8 mouse cellular contexts compared by ENCODE assay signal in the genomic region with DNA sequence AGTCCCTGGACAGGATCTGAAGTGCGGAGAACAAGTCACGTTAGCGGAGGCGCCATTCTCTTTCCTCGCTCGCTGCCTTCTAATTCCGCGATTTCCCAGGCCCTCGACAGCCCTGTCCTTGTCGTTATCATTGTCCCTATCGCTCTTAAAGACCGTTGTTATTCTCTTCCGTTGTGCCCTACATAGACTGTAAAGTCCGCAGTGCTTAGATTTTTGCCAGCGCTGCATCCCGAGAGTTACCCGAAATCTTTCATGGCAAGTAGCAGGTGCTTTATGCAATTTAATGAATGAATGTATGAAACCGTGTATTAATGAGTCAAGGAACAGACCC. TPM values are rescaled to one million over a fixed set of nuclear protein-coding genes. Genes with fewer than 3 reads are reported as not detected.
DNase-seq lines count a peak whose midpoint lies in the region; ATAC-seq and TF ChIP-seq lines count a peak whose summit lies in the region.

No protein-coding gene starts in this region.

- no peak for DNase-seq in layer of hippocampus, adult 2 months (ENCODE audit: low spot score in 2 of 2)
- no peak for DNase-seq in layer of hippocampus, adult 9-10 months (ENCODE audit: low spot score)
- no peak for DNase-seq in limb, embryonic 10.5 days (ENCODE audit: low spot score)
- no peak for DNase-seq in urinary bladder, postnatal 10 days (ENCODE audit: low spot score)
- no peak for DNase-seq in left cerebral cortex, postnatal 36 days (ENCODE audit: low spot score in 2 of 2)

- H3K4me2 ChIP-seq in embryonic facial prominence, embryonic 13.5 days = peak overlapping the region; percentile 83
- H3K4me2 ChIP-seq in neural tube, embryonic 13.5 days = peak overlapping the region; percentile 99

- H3K4me3 ChIP-seq in layer of hippocampus, adult 2 months = peak overlapping the region; percentile 93
- peak overlapping the region; percentile 93 for H3K4me3 ChIP-seq in embryonic facial prominence, embryonic 13.5 days
- peak overlapping the region; percentile 98 for H3K4me3 ChIP-seq in limb, embryonic 10.5 days
- H3K4me3 ChIP-seq in neural tube, embryonic 13.5 days = peak overlapping the region; percentile 93

- peaks cover 15% of the 10 kb centered on the region for H3K4me1 ChIP-seq in embryonic facial prominence, embryonic 13.5 days
- peaks cover 21% of the 10 kb centered on the region for H3K4me1 ChIP-seq in limb, embryonic 10.5 days
- H3K4me1 ChIP-seq in neural tube, embryonic 13.5 days (replicated peaks) = peaks cover 22% of the 10 kb centered on the region

- no peaks in the 10 kb centered on the region for H3K9me3 ChIP-seq in embryonic facial prominence, embryonic 13.5 days
- no peaks in the 10 kb centered on the region for H3K9me3 ChIP-seq in limb, embryonic 10.5 days (replicated peaks)
- no peaks in the 10 kb centered on the region for H3K9me3 ChIP-seq in neural tube, embryonic 13.5 days

- no peaks in the 10 kb centered on the region for H3K27me3 ChIP-seq in embryonic facial prominence, embryonic 13.5 days
- H3K27me3 ChIP-seq in limb, embryonic 10.5 days (ENCODE audit: low read depth, poor library complexity, severe bottlenecking) = no peaks in the 10 kb centered on the region
- H3K27me3 ChIP-seq in neural tube, embryonic 13.5 days = no peaks in the 10 kb centered on the region

- peaks cover 21% of the 10 kb centered on the region for H3K36me3 ChIP-seq in embryonic facial prominence, embryonic 13.5 days
- H3K36me3 ChIP-seq in limb, embryonic 10.5 days = peaks cover 31% of the 10 kb centered on the region
- H3K36me3 ChIP-seq in neural tube, embryonic 13.5 days = peaks cover 25% of the 10 kb centered on the region

- WGBS in embryonic facial prominence, embryonic 13.5 days = under 1% methylated on average over 18 of the region's 18 CpGs
- 2% methylated on average over 18 of the region's 18 CpGs for WGBS in limb, embryonic 10.5 days
- 1% methylated on average over 18 of the region's 18 CpGs for WGBS in neural tube, embryonic 13.5 days

- peak overlapping the region; percentile 93 for H3K27ac ChIP-seq in layer of hippocampus, adult 2 months
- H3K27ac ChIP-seq in embryonic facial prominence, embryonic 13.5 days = peak overlapping the region; percentile 77
- peak overlapping the region; percentile 83 for H3K27ac ChIP-seq in limb, embryonic 10.5 days
- H3K27ac ChIP-seq in neural tube, embryonic 13.5 days (replicated peaks) = peak overlapping the region; percentile 90

- no peak for TF ChIP-seq CTCF in layer of hippocampus, adult 2 months (conservative IDR thresholded peaks at IDR 0.05)

- intact Hi-C loops in left cerebral cortex, postnatal 36 days (cut with DNase I) = no loop called here

- no peak for ATAC-seq in embryonic facial prominence, embryonic 13.5 days (ENCODE audit: insufficient number of reproducible peaks, insufficient read depth, low FRiP score, low TSS enrichment, low read depth)
- peak; percentile 54 for ATAC-seq in neural tube, embryonic 13.5 days (ENCODE audit: low read depth)
- no peak for ATAC-seq in monocyte, adult 5-6 weeks (replicated peaks; ENCODE audit: insufficient number of reproducible peaks, low FRiP score, low TSS enrichment, poor library complexity, severe bottlenecking)

- peak overlapping the region; percentile 90 for H3K9ac ChIP-seq in embryonic facial prominence, embryonic 13.5 days
- peak overlapping the region; percentile 73 for H3K9ac ChIP-seq in neural tube, embryonic 13.5 days

RNA-seq across cellular contexts. Expression of gene Cox6a1, which starts 0.4 kb away (rescaled TPM):
- total RNA-seq in layer of hippocampus, adult 2 months (2021) = 100 to 1,000 TPM; 685 to 700 TPM
- 786 and 801 TPM in 2 replicates for polyA plus RNA-seq in embryonic facial prominence, embryonic 13.5 days (2015; fragmentation: Nextera tagmentation; extraction: Ambion mirVana)
- polyA plus RNA-seq in limb, embryonic 10.5 days (2016; fragmentation: Nextera tagmentation; extraction: Ambion mirVana) = 718 and 743 TPM in 2 replicates
- 1,130 and 1,174 TPM in 2 replicates for polyA plus RNA-seq in neural tube, embryonic 13.5 days (2015; fragmentation: Nextera tagmentation; extraction: Ambion mirVana)
- total RNA-seq in left cerebral cortex, postnatal 36 days (2021) = 100 to 1,000 TPM; 677 to 817 TPM
- total RNA-seq in monocyte, adult 5-6 weeks (2017) = 55.6 to 79.0 TPM (median 64.1 TPM) in 3 replicates

RNA-seq across cellular contexts. Expression of gene Triap1, which starts 8.2 kb away (rescaled TPM):
- total RNA-seq in layer of hippocampus, adult 2 months (2021) = 10 to 100 TPM; 22.3 to 25.4 TPM
- polyA plus RNA-seq in embryonic facial prominence, embryonic 13.5 days (2015; fragmentation: Nextera tagmentation; extraction: Ambion mirVana) = 58.0 and 64.4 TPM in 2 replicates
- 55.0 and 60.0 TPM in 2 replicates for polyA plus RNA-seq in limb, embryonic 10.5 days (2016; fragmentation: Nextera tagmentation; extraction: Ambion mirVana)
- polyA plus RNA-seq in neural tube, embryonic 13.5 days (2015; fragmentation: Nextera tagmentation; extraction: Ambion mirVana) = 49.7 and 54.8 TPM in 2 replicates
- total RNA-seq in left cerebral cortex, postnatal 36 days (2021) = 10 to 100 TPM; 24.2 to 30.0 TPM
- total RNA-seq in monocyte, adult 5-6 weeks (2017) = 16.4 to 23.1 TPM (median 22.2 TPM) in 3 replicates

RNA-seq across cellular contexts. Expression of gene Gatc, which starts 8.2 kb away (rescaled TPM):
- 10 to 100 TPM; 19.5 to 20.8 TPM for total RNA-seq in layer of hippocampus, adult 2 months (2021)
- polyA plus RNA-seq in embryonic facial prominence, embryonic 13.5 days (2015; fragmentation: Nextera tagmentation; extraction: Ambion mirVana) = 31.1 and 32.1 TPM in 2 replicates
- polyA plus RNA-seq in limb, embryonic 10.5 days (2016; fragmentation: Nextera tagmentation; extraction: Ambion mirVana) = 33.3 and 34.1 TPM in 2 replicates
- 36.7 and 41.1 TPM in 2 replicates for polyA plus RNA-seq in neural tube, embryonic 13.5 days (2015; fragmentation: Nextera tagmentation; extraction: Ambion mirVana)
- 10 to 100 TPM; 20.3 to 21.7 TPM for total RNA-seq in left cerebral cortex, postnatal 36 days (2021)
- total RNA-seq in monocyte, adult 5-6 weeks (2017) = 4.9 to 7.6 TPM (median 5.8 TPM) in 3 replicates

RNA-seq across cellular contexts. Expression of gene Srsf9, which starts 22.2 kb away (rescaled TPM):
- total RNA-seq in layer of hippocampus, adult 2 months (2021) = 100 to 1,000 TPM in 1 of 2 experiments, 10 to 100 TPM in 1; 91.4 to 102 TPM
- polyA plus RNA-seq in embryonic facial prominence, embryonic 13.5 days (2015; fragmentation: Nextera tagmentation; extraction: Ambion mirVana) = 343 and 378 TPM in 2 replicates
- 444 and 468 TPM in 2 replicates for polyA plus RNA-seq in limb, embryonic 10.5 days (2016; fragmentation: Nextera tagmentation; extraction: Ambion mirVana)
- 170 and 220 TPM in 2 replicates for polyA plus RNA-seq in neural tube, embryonic 13.5 days (2015; fragmentation: Nextera tagmentation; extraction: Ambion mirVana)
- total RNA-seq in left cerebral cortex, postnatal 36 days (2021) = 10 to 100 TPM; 62.5 to 70.6 TPM
- 62.5 to 83.1 TPM (median 79.3 TPM) in 3 replicates for total RNA-seq in monocyte, adult 5-6 weeks (2017)

RNA-seq across cellular contexts. Expression of gene Dynll1, which starts 48.4 kb away (rescaled TPM):
- total RNA-seq in layer of hippocampus, adult 2 months (2021) = 100 to 1,000 TPM; 727 to 730 TPM
- polyA plus RNA-seq in embryonic facial prominence, embryonic 13.5 days (2015; fragmentation: Nextera tagmentation; extraction: Ambion mirVana) = 1,732 and 1,829 TPM in 2 replicates
- polyA plus RNA-seq in limb, embryonic 10.5 days (2016; fragmentation: Nextera tagmentation; extraction: Ambion mirVana) = 1,816 and 1,865 TPM in 2 replicates
- 1,475 and 1,543 TPM in 2 replicates for polyA plus RNA-seq in neural tube, embryonic 13.5 days (2015; fragmentation: Nextera tagmentation; extraction: Ambion mirVana)
- total RNA-seq in left cerebral cortex, postnatal 36 days (2021) = 100 to 1,000 TPM; 638 to 644 TPM
- 110 to 176 TPM (median 141 TPM) in 3 replicates for total RNA-seq in monocyte, adult 5-6 weeks (2017)
